Mouse (Mus musculus): ENCODE results near the gene Cd2ap. TPM values are rescaled to one million over a fixed set of nuclear protein-coding genes. Genes with fewer than 3 reads are reported as not detected.

Cd2ap gene
- polyA plus RNA-seq, 1 experiment from 2014 or later = 10.7 TPM

DNA sequence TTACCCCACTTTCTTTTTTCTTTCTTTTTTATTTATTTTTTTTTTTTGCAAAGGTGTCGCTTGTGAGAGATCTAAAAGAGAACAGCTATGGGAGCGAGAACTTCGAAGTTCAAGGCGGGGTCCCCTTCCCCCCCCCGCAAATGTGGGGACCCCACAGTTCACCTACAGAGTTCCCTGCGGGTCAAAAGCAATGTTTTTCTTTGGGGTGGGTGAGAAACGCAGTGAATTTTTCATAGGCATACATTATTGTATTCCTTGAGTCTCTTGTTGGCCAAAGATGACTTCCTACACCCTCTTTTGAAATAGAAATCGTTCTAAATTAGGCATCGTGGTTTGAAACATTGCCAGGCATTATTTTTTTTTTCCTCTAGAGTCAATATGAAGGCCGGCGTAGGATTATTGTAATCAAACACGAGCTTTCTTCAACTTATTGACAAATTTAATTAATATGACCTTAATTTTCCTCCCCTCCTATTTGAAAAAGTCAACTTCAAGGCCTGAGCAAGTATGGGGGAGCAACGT, 500 bp upstream of the Cd2ap start:
- Histone ChIP-seq H3K9ac (ENCODE audit: low read length) (peak overlapping the region; percentile 83), H3K36me3 (ENCODE audit: control insufficient read depth, insufficient read depth, low read length) (no peaks in the 10 kb centered on the region), H3K27ac (ENCODE audit: low read depth, low read length) (no peak overlapping the region), H3K27me3 (ENCODE audit: control insufficient read depth, insufficient read depth, low read length) (no peaks in the 10 kb centered on the region), H3K4me3 (ENCODE audit: low read depth, low read length) (peak overlapping the region; percentile 77), H3K4me2 (peak overlapping the region; percentile 86), H3K9me3 (ENCODE audit: control insufficient read depth, low read length) (no peaks in the 10 kb centered on the region), H3K4me1 (ENCODE audit: control insufficient read depth, insufficient read depth, low read length) (peaks cover 3% of the 10 kb centered on the region; the same call in 1 of the 2 replicates)
- 39% methylated on average over 13 of the region's 13 CpGs for whole genome bisulfite sequencing
- DNase-seq (ENCODE audit: low spot score, missing footprints) = no peak
- no peak; the same call in 1 of the 2 replicates for ATAC-seq (ENCODE audit: low FRiP score)

DNA sequence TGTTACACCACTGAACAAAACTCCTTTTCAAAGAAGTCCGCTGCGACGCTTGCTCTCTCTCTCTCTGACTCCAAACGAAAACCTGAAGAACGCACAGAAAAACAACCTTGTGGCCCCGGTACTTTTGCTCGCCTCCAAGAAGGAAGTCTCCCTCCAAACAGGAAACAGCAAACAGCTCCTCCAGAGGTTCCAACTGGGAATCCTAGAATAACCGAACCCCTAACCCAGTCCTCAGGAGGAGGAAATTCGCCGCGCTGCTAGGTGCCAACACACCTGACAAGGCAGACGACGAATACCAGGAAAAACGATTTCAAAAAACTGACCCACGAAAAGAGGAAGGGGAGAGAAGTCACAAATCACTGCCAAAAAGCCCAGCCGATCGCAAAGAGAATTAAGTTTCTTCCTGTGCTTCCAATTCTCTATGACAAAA, 879 bp downstream of the Cd2ap start:
- peaks cover 3% of the 10 kb centered on the region; the same call in 1 of the 2 replicates for H3K4me1 ChIP-seq (ENCODE audit: control insufficient read depth, insufficient read depth, low read length)
- no peaks in the 10 kb centered on the region for H3K27me3 ChIP-seq (ENCODE audit: control insufficient read depth, insufficient read depth, low read length)
- no peaks in the 10 kb centered on the region for H3K9me3 ChIP-seq (ENCODE audit: control insufficient read depth, low read length)
- under 1% methylated on average over 17 of the region's 17 CpGs for WGBS
- peak overlapping the region; percentile 83 for H3K9ac ChIP-seq (ENCODE audit: low read length)
- DNase-seq (ENCODE audit: low spot score, missing footprints) (peak; percentile 97), ATAC-seq (ENCODE audit: low FRiP score) (0 out of 2 replicates have a peak, but pooled peaks have one; percentile 8)
- H3K4me2 ChIP-seq = peak overlapping the region; percentile 86
- peak overlapping the region; percentile 77 for H3K4me3 ChIP-seq (ENCODE audit: low read depth, low read length)
- no peak overlapping the region for H3K27ac ChIP-seq (ENCODE audit: low read depth, low read length)
- H3K36me3 ChIP-seq (ENCODE audit: control insufficient read depth, insufficient read depth, low read length) = no peaks in the 10 kb centered on the region

DNA sequence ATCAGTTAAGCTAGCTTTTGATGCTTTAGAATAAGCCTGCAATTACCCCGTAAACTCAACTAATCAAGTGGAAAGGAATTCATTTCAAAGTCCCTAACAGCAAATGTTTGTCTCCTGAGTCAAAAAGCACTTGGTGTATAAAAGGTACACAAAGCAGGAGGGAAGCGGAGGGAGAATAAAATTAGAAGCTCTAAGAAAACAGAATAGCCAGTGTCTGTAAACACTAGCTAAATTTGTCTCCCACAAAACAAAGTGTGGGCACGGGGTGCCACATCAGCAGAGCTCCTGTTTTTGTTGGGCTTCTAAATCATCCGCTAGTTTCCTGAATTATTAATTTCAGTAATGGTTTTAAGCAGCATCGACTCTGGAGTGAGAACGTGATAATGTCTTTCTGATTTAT, 1.4 kb downstream of the Cd2ap start:
- H3K4me1 ChIP-seq (ENCODE audit: control insufficient read depth, insufficient read depth, low read length) = peaks cover 3% of the 10 kb centered on the region; the same call in 1 of the 2 replicates
- no peaks in the 10 kb centered on the region for H3K36me3 ChIP-seq (ENCODE audit: control insufficient read depth, insufficient read depth, low read length)
- ATAC-seq (ENCODE audit: low FRiP score) (no peak), DNase-seq (ENCODE audit: low spot score, missing footprints) (peak; percentile 87)
- no peaks in the 10 kb centered on the region for H3K9me3 ChIP-seq (ENCODE audit: control insufficient read depth, low read length)
- H3K27ac ChIP-seq (ENCODE audit: low read depth, low read length) = no peak overlapping the region
- H3K4me2 ChIP-seq = peak overlapping the region; percentile 86
- peak overlapping the region; percentile 83 for H3K9ac ChIP-seq (ENCODE audit: low read length)
- 21% methylated on average over 6 of the region's 6 CpGs for WGBS
- peak overlapping the region; percentile 77 for H3K4me3 ChIP-seq (ENCODE audit: low read depth, low read length)
- H3K27me3 ChIP-seq (ENCODE audit: control insufficient read depth, insufficient read depth, low read length) = no peaks in the 10 kb centered on the region

DNA sequence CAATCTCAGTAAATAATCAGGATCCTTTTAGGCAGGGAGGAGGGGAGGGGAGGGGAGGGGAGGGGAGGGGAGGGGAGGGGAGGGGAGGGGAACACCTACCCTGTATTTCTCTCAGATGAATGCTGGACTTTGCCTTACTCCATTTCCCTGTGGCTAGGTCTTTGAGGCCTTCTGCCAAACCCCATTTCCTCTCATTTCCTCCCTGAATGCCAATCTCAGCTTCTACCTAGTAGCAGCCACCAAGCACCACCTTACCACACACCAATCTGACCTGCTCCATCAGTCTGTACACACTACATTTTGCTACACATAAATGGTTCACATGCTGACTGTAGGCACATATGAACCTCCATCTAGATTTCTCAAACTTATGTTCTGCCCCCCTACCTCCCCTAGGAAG, 6.0 kb downstream of the Cd2ap start:
- H3K36me3 ChIP-seq (ENCODE audit: control insufficient read depth, insufficient read depth, low read length) = no peaks in the 10 kb centered on the region
- H3K4me1 ChIP-seq (ENCODE audit: control insufficient read depth, insufficient read depth, low read length) = peaks cover 3% of the 10 kb centered on the region; the same call in 1 of the 2 replicates
- no peaks in the 10 kb centered on the region for H3K27me3 ChIP-seq (ENCODE audit: control insufficient read depth, insufficient read depth, low read length)
- no peak overlapping the region for H3K4me2 ChIP-seq
- H3K27ac ChIP-seq (ENCODE audit: low read depth, low read length) = no peak overlapping the region
- no peak for ATAC-seq (ENCODE audit: low FRiP score)
- H3K9ac ChIP-seq (ENCODE audit: low read length) = no peak overlapping the region
- H3K9me3 ChIP-seq (ENCODE audit: control insufficient read depth, low read length) = no peaks in the 10 kb centered on the region; the same call in 1 of the 2 replicates
- H3K4me3 ChIP-seq (ENCODE audit: low read depth, low read length) = no peak overlapping the region
- no peak for DNase-seq (ENCODE audit: low spot score, missing footprints)

DNA sequence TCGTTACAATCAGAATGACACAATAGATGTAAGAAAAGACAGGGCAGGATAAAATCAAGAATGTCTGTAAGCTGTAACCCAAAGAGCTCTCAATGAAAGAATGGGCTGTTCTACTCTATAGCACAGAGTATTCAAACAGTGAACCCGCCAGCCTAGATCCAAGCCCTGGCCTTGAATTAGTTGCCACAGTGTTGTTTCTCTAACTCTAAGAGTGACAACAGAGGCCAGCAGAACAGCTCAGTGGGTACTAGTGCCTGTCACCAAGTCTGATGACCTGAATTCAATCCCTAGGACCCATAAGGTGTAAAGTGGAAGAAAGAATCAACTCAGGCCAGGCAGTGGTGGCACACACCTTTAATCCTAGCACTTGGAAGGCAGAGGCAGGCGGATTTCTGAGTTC, 13.3 kb downstream of the Cd2ap start:
- Histone ChIP-seq H3K9me3 (ENCODE audit: control insufficient read depth, low read length) (no peaks in the 10 kb centered on the region), H3K36me3 (ENCODE audit: control insufficient read depth, insufficient read depth, low read length) (no peaks in the 10 kb centered on the region), H3K27ac (ENCODE audit: low read depth, low read length) (no peak overlapping the region), H3K4me3 (ENCODE audit: low read depth, low read length) (no peak overlapping the region), H3K9ac (ENCODE audit: low read length) (no peak overlapping the region), H3K4me2 (no peak overlapping the region), H3K27me3 (ENCODE audit: control insufficient read depth, insufficient read depth, low read length) (no peaks in the 10 kb centered on the region), H3K4me1 (ENCODE audit: control insufficient read depth, insufficient read depth, low read length) (no peaks in the 10 kb centered on the region)
- 66% methylated on average over 3 of the region's 3 CpGs for WGBS
- DNase-seq (ENCODE audit: low spot score, missing footprints) (peak; percentile 82), ATAC-seq (ENCODE audit: low FRiP score) (no peak)

DNA sequence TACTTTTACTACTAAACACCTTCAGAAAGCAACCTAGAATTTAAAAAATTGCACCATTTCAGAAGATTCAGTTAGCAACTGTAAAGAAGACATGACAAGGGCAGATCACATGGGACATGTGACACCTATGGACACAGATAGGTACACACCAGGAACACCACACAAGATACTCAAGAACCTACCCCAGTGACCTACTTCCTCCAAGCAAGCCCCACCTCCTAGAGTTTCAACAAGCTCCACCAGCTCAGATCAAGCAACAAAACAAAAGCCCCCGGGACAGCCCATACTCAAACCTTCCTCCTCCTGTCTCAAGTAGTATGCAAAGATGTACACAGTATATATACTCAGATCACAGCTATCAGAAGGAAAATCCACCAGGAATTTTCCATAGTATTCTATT, 16.1 kb downstream of the Cd2ap start:
- no peaks in the 10 kb centered on the region for H3K9me3 ChIP-seq (ENCODE audit: control insufficient read depth, low read length)
- no peaks in the 10 kb centered on the region for H3K36me3 ChIP-seq (ENCODE audit: control insufficient read depth, insufficient read depth, low read length)
- no peak overlapping the region for H3K27ac ChIP-seq (ENCODE audit: low read depth, low read length)
- no peak overlapping the region for H3K9ac ChIP-seq (ENCODE audit: low read length)
- no peak overlapping the region for H3K4me3 ChIP-seq (ENCODE audit: low read depth, low read length)
- no peak for ATAC-seq (ENCODE audit: low FRiP score)
- WGBS = 86% methylated on average over 1 of the region's 1 CpGs
- H3K27me3 ChIP-seq (ENCODE audit: control insufficient read depth, insufficient read depth, low read length) = no peaks in the 10 kb centered on the region
- no peak overlapping the region for H3K4me2 ChIP-seq
- DNase-seq (ENCODE audit: low spot score, missing footprints) = no peak
- no peaks in the 10 kb centered on the region for H3K4me1 ChIP-seq (ENCODE audit: control insufficient read depth, insufficient read depth, low read length)

DNA sequence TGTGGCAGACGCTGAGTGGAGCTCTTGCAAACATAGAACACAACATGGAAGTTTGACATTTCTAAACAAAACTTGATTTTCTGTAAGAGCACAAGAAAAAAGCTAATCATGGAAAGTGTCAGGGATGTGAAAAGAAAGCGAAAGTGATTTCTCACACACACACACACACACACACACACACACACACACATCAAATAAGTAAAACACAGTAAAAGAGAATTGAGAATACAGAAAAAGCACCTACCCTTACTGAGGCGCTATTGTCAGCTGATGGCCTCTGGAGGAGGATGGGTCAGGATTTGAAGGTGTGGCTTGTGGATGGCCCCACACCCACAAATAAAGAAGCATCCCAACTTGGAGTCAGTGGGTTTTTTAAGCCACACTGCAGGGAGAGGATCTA, 19.0 kb downstream of the Cd2ap start:
- ATAC-seq (ENCODE audit: low FRiP score) = no peak
- no peak overlapping the region for H3K4me3 ChIP-seq (ENCODE audit: low read depth, low read length)
- 89% methylated on average over 3 of the region's 3 CpGs for WGBS
- H3K27me3 ChIP-seq (ENCODE audit: control insufficient read depth, insufficient read depth, low read length) = no peaks in the 10 kb centered on the region
- H3K4me1 ChIP-seq (ENCODE audit: control insufficient read depth, insufficient read depth, low read length) = no peaks in the 10 kb centered on the region
- no peak overlapping the region for H3K27ac ChIP-seq (ENCODE audit: low read depth, low read length)
- H3K9ac ChIP-seq (ENCODE audit: low read length) = no peak overlapping the region
- H3K36me3 ChIP-seq (ENCODE audit: control insufficient read depth, insufficient read depth, low read length) = no peaks in the 10 kb centered on the region
- no peak for DNase-seq (ENCODE audit: low spot score, missing footprints)
- no peaks in the 10 kb centered on the region for H3K9me3 ChIP-seq (ENCODE audit: control insufficient read depth, low read length)
- H3K4me2 ChIP-seq = no peak overlapping the region

DNA sequence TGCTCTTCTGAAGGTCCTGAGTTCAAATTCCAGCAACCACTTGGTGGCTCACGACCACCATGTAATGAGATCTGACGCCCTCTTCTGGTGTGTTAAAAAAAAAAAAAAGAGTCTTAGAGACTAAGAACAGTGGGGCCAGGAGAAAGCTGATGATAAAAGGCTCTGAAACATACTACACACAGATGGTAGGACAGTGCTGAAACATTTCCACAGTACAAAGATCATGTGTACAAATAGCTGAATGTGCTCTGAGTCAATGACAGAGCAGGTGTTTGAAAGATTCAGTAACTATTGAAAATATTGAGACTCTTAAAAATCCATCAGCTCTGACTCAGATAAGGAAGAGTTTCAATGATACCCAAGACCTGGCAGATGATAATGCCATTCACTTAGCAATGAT, 29.4 kb downstream of the Cd2ap start:
- ATAC-seq (ENCODE audit: low FRiP score) (no peak), DNase-seq (ENCODE audit: low spot score, missing footprints) (no peak)
- Histone ChIP-seq H3K4me2 (no peak overlapping the region), H3K4me1 (ENCODE audit: control insufficient read depth, insufficient read depth, low read length) (no peaks in the 10 kb centered on the region), H3K9ac (ENCODE audit: low read length) (no peak overlapping the region), H3K27ac (ENCODE audit: low read depth, low read length) (no peak overlapping the region), H3K4me3 (ENCODE audit: low read depth, low read length) (no peak overlapping the region), H3K27me3 (ENCODE audit: control insufficient read depth, insufficient read depth, low read length) (no peaks in the 10 kb centered on the region), H3K9me3 (ENCODE audit: control insufficient read depth, low read length) (no peaks in the 10 kb centered on the region), H3K36me3 (ENCODE audit: control insufficient read depth, insufficient read depth, low read length) (no peaks in the 10 kb centered on the region)
- WGBS = 92% methylated on average over 2 of the region's 2 CpGs

DNA sequence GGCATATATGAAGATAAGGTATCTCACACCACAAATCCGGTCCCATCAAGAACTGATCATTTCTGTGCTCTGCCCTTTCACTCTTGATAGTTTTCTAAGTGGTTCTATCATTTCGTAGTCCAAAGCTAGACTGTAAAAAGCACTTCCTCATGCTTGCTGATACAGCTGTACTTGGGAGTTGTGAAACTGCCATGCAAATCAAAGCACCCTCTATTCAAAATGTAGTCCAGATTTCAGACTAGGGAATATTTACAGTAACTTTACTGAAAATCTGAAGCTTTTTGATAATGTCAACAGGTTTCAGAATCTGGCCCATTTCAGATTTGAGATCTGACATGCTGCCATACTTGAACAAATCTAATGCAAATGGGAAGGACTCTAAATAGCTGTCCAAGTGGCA, 39.3 kb downstream of the Cd2ap start:
- 89% methylated on average over 2 of the region's 2 CpGs for WGBS
- H3K4me3 ChIP-seq (ENCODE audit: low read depth, low read length) = no peak overlapping the region
- ATAC-seq (ENCODE audit: low FRiP score) (no peak), DNase-seq (ENCODE audit: low spot score, missing footprints) (no peak)
- no peaks in the 10 kb centered on the region for H3K27me3 ChIP-seq (ENCODE audit: control insufficient read depth, insufficient read depth, low read length)
- no peaks in the 10 kb centered on the region for H3K4me1 ChIP-seq (ENCODE audit: control insufficient read depth, insufficient read depth, low read length)
- no peak overlapping the region for H3K4me2 ChIP-seq
- no peak overlapping the region for H3K9ac ChIP-seq (ENCODE audit: low read length)
- no peaks in the 10 kb centered on the region; the same call in 1 of the 2 replicates for H3K36me3 ChIP-seq (ENCODE audit: control insufficient read depth, insufficient read depth, low read length)
- H3K9me3 ChIP-seq (ENCODE audit: control insufficient read depth, low read length) = no peaks in the 10 kb centered on the region
- no peak overlapping the region for H3K27ac ChIP-seq (ENCODE audit: low read depth, low read length)

All from midbrain, embryonic 11.5 days (tissue).